Mouse (Mus musculus) hematopoietic stem cell, adult 5-6 weeks (primary cell): Measurements from ENCODE around the gene Lpin2. TPM values are rescaled to one million over a fixed set of nuclear protein-coding genes. Genes with fewer than 3 reads are reported as not detected.
A peak's percentile ranks its signal among the peaks of the same experiment; 100 is the strongest.

ENCODE experiments used
- ATAC-seq, 2 experiments: fragments of 125-278 bp in 1 of 2; replicated peaks in 1 of 2; 2 replicates each; pipeline ENCODE4 v1.8.0; 2016 to 2017; ENCODE audit warnings: inconsistent platforms in 2 of 2, mild to moderate bottlenecking in 2 of 2, moderate number of reproducible peaks in 2 of 2, low read depth in 1 of 2, moderate TSS enrichment in 1 of 2; ENCODE audit not compliant: low FRiP score in 2 of 2, poor library complexity in 2 of 2, severe bottlenecking in 2 of 2, insufficient read depth in 1 of 2, low TSS enrichment in 1 of 2
- total RNA-seq: library from RNA; stranded (forward); fragments of 172-1452, 232-1000 nt; gene quantifications from 2 replicates; pipeline ENCODE4 v1.2.3, GENCODE M21; 2017

Gene Lpin2
- total RNA-seq, 1 experiment from 2014 or later = 54.8 TPM

GRCm38 (mm10) chr17:71265336-71266051, 83.1 kb downstream of the Lpin2 start:
- no peak for ATAC-seq

DNA sequence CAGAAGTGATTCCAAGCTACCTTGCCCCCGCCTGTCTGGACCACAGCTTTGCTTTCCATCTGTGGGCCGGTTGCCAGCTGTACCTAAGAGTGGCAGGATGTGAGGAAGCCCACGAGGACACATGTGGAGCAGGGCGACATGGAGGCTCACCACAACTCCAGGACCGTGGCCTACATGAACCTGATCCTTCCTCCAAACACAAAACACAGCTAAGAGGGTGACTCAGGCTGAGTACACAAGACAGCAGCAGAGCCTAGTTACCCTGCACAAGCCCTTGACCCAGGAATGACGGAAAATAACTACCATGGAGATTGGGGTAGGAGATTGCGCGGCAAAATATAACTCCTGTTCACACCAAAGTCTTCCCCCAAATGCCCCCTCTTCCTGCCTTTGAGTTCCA, 85.0 kb downstream of the Lpin2 start:
- ATAC-seq = no peak

DNA sequence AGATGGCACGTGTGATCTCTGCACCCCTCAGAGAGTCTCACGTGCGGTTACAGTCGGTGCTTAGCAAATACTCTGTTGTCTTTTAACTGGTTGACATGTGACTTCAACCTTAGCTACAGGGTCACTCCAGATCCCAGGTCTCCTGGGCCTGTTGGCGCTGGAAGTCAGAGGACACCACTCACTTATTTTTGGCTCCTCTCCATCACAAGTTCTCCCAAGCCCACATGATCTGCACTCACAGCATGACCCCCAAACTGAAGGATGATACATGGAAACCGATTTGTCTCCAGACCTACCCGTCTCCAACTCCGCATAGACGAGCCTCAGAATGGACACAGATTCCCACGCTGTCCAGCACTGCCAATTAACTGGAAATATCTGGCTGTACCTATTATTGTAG, 85.8 kb downstream of the Lpin2 start:
- no peak for ATAC-seq

GRCm38 (mm10) chr17:71268599-71268998, 86.2 kb downstream of the Lpin2 start:
- no peak for ATAC-seq

GRCm38 (mm10) chr17:71273901-71274300, 91.5 kb downstream of the Lpin2 start:
- ATAC-seq = no peak

GRCm38 (mm10) chr17:71276771-71277170, 94.4 kb downstream of the Lpin2 start:
- ATAC-seq = no peak; a peak in 1 of 4 replicates

DNA sequence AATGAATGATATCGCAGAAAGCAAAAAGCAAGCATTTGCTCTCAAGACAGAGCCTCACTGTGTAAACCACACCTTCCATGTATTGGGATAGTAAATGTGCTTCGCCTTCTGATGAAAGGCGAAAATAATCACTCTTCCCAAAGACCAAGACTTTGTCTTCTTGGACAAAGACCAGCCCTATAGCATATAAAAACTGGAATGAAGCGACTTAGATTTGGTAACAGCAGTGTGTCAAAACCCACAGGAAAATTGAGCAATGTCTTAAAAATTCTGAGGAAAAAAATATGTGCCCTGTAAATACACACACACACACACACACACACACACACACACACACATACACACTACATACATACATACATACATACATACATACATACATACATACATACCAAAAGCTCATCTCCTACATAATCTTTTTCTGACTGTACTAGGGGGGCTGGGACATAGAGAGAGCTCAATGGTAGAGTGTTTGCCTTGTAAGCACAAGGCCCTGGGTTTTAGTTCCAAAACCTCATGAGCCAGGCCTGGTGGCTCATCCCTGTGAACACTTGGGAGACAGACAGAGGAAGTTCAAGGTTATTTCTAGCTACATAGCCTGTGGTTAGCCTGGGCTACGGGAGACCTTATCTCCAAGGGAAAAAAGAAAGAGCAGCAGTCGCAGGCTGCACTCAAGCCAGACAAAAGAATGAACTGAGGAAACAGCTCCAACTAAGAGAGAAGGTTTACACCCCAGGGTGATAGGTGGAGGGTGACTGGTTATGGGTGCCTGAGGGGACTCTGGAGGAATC, 95.5 kb downstream of the Lpin2 start:
- ATAC-seq = no peak; a peak in 1 of 4 replicates

- ATAC-seq = no peak
Observed at GRCm38 (mm10) chr17:71282716-71283115, 100.4 kb downstream of the Lpin2 start.

GRCm38 (mm10) chr17:71283237-71283636, 100.9 kb downstream of the Lpin2 start:
- ATAC-seq = no peak

DNA sequence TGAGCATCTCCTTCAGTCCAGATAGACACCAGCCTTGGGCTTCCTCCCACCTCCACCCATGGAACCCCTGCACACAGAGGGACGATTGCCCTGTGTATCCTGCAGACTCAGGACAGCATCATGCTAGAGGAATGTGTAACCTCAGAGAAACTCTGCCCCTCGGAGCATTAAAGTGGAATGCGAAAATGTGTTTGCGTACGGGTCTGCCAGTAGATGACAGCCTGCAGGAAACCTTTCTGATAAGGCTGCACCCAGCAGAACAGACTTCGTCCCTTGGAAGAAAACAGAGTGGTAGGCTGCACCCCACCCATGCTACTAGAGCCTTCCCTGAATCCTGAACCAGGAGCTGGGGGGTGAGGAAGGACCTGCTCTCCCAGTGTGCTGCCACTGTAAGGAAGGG, 102.5 kb downstream of the Lpin2 start:
- ATAC-seq = no peak

GRCm38 (mm10) chr17:71285929-71286328, 103.6 kb downstream of the Lpin2 start:
- ATAC-seq = no peak

GRCm38 (mm10) chr17:71287586-71287985, 105.2 kb downstream of the Lpin2 start:
- ATAC-seq = no peak

DNA sequence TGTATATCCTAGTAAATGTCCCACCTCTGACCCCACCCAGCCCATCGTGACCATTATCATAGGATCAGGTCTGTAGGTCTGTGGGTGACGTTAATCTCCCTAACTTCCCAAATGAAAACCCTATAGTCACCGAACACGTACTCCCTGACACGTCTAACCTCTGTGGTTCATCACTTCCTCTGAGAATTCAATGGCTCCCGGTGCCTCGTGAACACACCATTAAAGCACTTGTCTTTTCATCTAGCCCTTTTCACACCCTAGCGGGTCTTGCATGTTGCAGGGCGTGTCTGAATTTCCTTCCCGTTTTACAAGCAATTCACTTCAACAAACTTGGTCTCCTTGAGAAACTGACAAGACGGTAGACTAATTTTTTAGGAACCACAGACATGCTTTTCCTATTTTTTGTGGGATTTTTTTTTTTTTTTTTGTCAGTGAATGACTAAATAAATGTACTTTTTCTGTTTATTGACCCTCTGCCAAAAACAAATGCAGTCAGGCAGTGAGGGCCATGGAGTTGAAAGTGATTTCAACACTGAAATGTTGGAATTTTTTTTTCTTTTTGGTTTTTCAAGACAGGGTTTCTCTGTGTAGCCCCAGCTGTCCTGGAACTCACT, 105.9 kb downstream of the Lpin2 start:
- peak; percentile 87 to 89 for ATAC-seq

DNA sequence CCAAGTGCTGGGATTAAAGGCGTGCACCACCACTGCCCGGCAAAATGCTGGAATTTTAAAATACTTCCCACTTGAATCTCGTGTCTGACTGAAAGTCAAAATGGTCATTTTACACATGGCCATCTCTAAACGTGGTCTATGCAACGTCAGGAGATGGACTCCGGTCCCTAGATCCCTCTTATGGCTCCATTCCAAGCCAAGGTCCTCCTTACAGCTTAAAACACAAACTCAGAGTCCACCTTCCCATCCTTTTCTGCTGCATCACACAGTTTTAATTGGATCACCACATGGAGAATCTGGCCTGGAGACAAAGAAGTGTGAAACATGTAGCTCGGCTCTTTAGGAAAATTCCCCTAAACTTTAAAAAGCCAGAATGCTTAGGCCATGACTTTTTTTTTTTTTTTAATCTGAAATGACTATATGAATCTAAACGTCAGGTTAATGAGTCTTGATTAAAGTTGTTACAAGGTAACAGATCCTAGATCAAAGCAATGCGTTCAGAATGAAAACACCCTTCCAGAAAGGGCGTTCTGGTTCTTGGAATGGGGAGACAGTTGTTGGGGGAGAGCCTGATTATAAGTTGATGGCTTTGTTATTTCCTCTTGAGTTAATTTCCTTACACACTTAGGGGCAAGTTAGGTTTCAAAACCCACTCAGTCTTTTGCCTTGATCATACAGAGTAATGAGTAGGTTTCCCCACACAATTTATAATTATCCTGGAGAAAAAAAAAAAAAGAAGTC, 106.6 kb downstream of the Lpin2 start:
- no peak for ATAC-seq

DNA sequence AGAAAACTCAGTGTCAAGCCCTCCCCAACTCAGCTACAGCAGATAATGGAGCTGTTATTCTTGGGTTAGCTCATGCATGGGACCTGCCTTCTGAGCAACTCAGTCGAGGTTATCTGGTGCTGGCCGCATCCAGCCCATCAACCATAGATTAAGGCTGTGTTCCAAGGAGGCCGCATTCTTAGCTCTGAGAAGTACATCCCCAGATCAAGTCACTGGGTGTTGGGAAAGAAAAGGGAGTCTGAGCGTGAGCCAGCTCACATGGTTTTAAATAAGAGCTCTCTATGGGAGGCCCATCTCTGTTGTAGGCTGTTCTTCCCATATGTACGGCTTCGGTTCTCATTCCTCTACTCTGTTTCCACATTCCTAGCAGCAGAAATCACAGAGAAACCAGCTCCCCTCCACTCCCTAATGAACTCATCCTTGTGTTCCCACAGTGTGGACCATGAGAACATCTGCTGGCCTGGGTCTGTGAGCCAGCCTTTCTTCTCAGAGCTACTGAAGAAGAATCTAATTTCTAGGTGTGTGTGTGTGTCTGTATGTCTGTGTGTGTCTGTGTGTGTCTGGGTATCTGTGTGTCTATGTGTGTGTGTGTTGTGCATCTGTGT, 107.3 kb downstream of the Lpin2 start:
- ATAC-seq = no peak

GRCm38 (mm10) chr17:71290486-71291410, 108.4 kb downstream of the Lpin2 start:
- ATAC-seq = no peak
